Mouse (Mus musculus): Measurements from ENCODE around the gene Kif27. TPM values are rescaled to one million over a fixed set of nuclear protein-coding genes. Genes with fewer than 3 reads are reported as not detected.
"Not testable (repeated sequence)": the region's sequence is repeated elsewhere in the genome, so short reads cannot be mapped to it uniquely, and the experiment has no call there.

Gene Kif27
- not detected for total RNA-seq (2021)
- long read RNA-seq, experiment 1: 0 reads
- long read RNA-seq, experiment 2, partial matches to known transcripts: 0 of 1 reads
- long read RNA-seq, experiment 2, other reads (novel, unspliced or antisense): 1 of 1 reads

- peak; percentile 74 for DNase-seq (ENCODE audit: low spot score)
These were observed at the start of gene Kif27 for GRCm38 (mm10) chr13:58358629-58359303. Gene Kif27 (minus strand): TSS chr13:58359122.

- not testable (repeated sequence) for DNase-seq (ENCODE audit: low spot score)
These were observed 44.3 kb upstream of the Kif27 start, which contains the start of gene Hnrnpk for GRCm38 (mm10) chr13:58403243-58403642. Gene Hnrnpk (minus strand): TSS chr13:58403343.

- DNase-seq (ENCODE audit: low spot score): no peak
These were observed 43.8 kb upstream of the Kif27 start for GRCm38 (mm10) chr13:58402744-58403110.

GRCm38 (mm10) chr13:58402003-58402743 is 43.3 kb upstream of the Kif27 start, which contains the start of gene Rmi1:
Gene Rmi1 (plus strand): TSS chr13:58402248.
- peak; percentile 98 for DNase-seq (ENCODE audit: low spot score)

GRCm38 (mm10) chr13:58401135-58402002 is 42.4 kb upstream of the Kif27 start:
- DNase-seq (ENCODE audit: low spot score): peak; percentile 51

GRCm38 (mm10) chr13:58400576-58400975 is 41.7 kb upstream of the Kif27 start:
- no peak for DNase-seq (ENCODE audit: low spot score)

- DNase-seq (ENCODE audit: low spot score): no peak
These were observed 38.7 kb upstream of the Kif27 start for GRCm38 (mm10) chr13:58397651-58398050.

GRCm38 (mm10) chr13:58394392-58394791 is 35.5 kb upstream of the Kif27 start:
- DNase-seq (ENCODE audit: low spot score): not testable (repeated sequence)

- no peak for DNase-seq (ENCODE audit: low spot score)
These were observed 30.5 kb upstream of the Kif27 start for GRCm38 (mm10) chr13:58389324-58389951.

GRCm38 (mm10) chr13:58388379-58388778 is 29.5 kb upstream of the Kif27 start:
- no peak for DNase-seq (ENCODE audit: low spot score)

GRCm38 (mm10) chr13:58387948-58388347 is 29.0 kb upstream of the Kif27 start:
- DNase-seq (ENCODE audit: low spot score): peak; percentile 77

GRCm38 (mm10) chr13:58385547-58385920 is 26.6 kb upstream of the Kif27 start:
- no peak for DNase-seq (ENCODE audit: low spot score)

GRCm38 (mm10) chr13:58384779-58385546 is 26.0 kb upstream of the Kif27 start, which contains the start of gene 2210016F16Rik:
Gene 2210016F16Rik (minus strand): TSS chr13:58385225.
- peak; percentile 50 for DNase-seq (ENCODE audit: low spot score)

- DNase-seq (ENCODE audit: low spot score): no peak
These were observed 25.4 kb upstream of the Kif27 start for GRCm38 (mm10) chr13:58384371-58384770.

GRCm38 (mm10) chr13:58373153-58373470 is 14.2 kb upstream of the Kif27 start:
- DNase-seq (ENCODE audit: low spot score): no peak

- no peak for DNase-seq (ENCODE audit: low spot score)
These were observed 13.6 kb upstream of the Kif27 start for GRCm38 (mm10) chr13:58372278-58373152.

- no peak for DNase-seq (ENCODE audit: low spot score)
These were observed 9.9 kb upstream of the Kif27 start for GRCm38 (mm10) chr13:58368835-58369234.

GRCm38 (mm10) chr13:58367641-58368040 is 8.7 kb upstream of the Kif27 start:
- DNase-seq (ENCODE audit: low spot score): no peak

- DNase-seq (ENCODE audit: low spot score): no peak
These were observed 7.5 kb upstream of the Kif27 start for GRCm38 (mm10) chr13:58366373-58366772.
